Mouse (Mus musculus): ENCODE measurements around the gene Rnaset2a.
"Not testable (repeated sequence)": the region's sequence is repeated elsewhere in the genome, so short reads cannot be mapped to it uniquely, and the experiment has no call there.

Gene Rnaset2a

GRCm38 (mm10) chr17:8147439-8148316, at the start of gene Rnaset2a, which contains the start of gene Gm49673:
Gene Rnaset2a (minus strand): TSS chr17:8148097.
Gene Gm49673 (minus strand): TSS chr17:8147788.
- not testable (repeated sequence) for DNase-seq (ENCODE audit: extremely low spot score, low read depth, low spot score)

- DNase-seq (ENCODE audit: extremely low spot score, low read depth, low spot score) = no peak
Measured at GRCm38 (mm10) chr17:8197652-8198051, 49.8 kb upstream of the Rnaset2a start.

DNA sequence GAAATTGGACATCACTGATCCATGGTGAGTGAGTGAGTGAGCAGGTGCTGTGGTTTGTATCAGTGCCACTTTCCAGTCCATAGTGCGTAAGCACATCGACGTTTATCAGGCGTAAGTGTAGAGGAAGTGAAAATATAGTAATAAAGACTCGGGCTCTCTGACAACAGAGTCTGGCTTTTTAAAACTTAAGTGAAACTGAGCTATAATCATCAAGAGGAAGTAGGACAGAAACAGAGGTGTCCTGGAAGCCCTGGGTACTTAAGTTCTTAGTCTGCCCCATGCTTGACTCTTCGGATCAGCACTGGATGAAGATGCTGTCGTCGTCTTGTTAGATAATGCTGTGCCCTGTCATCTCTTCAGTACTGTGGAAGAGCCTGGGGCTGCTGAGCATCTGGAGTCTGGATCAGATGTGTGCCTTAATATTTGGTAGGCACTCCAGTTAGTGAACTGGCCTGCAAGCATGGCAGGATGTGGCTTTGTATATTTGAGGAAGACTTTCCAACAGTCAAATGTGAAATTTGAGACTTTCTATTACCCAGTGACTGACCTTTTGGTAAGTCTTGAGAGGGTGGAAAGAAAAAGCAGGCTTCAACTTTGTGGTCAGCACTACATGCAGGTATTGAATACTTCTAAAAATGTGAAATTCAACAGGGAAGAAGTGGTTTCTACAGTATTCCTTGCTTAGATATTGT, 47.9 kb upstream of the Rnaset2a start:
- DNase-seq (ENCODE audit: extremely low spot score, low read depth, low spot score) = no peak

GRCm38 (mm10) chr17:8193678-8194077, 45.8 kb upstream of the Rnaset2a start:
- no peak for DNase-seq (ENCODE audit: extremely low spot score, low read depth, low spot score)

- no peak for DNase-seq (ENCODE audit: extremely low spot score, low read depth, low spot score)
Measured at GRCm38 (mm10) chr17:8184217-8184616, 36.3 kb upstream of the Rnaset2a start.

GRCm38 (mm10) chr17:8183815-8184214, 35.9 kb upstream of the Rnaset2a start:
- no peak for DNase-seq (ENCODE audit: extremely low spot score, low read depth, low spot score)

DNA sequence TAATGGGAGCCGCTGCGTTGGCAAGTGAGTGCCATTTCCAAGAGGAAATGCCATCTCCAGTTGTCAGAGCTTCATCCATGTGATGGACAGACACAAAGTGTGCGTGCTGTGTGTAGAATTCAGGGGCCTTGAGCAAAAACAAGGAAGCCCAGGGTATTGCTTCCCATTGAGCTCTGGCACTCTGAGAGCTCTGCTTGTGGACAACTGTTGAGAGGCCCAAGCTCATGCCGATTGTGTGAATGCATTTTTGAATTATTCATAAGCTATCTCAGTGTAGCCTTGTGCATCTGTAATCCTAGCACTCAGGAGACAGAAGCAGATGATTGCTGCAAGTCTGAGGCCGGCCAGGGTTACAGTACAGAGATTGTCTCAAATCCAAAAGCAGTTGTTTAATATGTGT, 29.2 kb upstream of the Rnaset2a start:
- no peak for DNase-seq (ENCODE audit: extremely low spot score, low read depth, low spot score)

- DNase-seq (ENCODE audit: extremely low spot score, low read depth, low spot score) = no peak
Measured at GRCm38 (mm10) chr17:8171081-8171480, 23.2 kb upstream of the Rnaset2a start.

DNA sequence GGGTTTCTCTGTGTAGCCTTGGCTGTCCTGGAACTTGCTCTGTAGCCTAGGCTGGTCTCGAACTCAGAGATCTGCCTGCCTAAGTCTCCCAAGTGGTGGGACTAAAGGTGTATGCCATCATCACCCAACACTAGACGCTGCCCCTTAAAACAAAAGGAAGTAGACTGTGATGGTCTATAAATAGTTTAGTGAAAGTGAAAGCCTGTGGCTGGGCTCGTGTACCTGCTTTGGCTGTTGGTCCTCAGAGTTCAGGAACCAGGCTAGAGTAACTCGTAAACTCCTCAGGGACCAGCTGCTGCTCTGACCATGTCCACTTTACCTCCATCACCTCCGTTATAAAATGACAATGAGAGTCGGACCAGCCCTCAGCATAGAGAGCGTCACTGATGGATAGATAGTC, 22.4 kb upstream of the Rnaset2a start:
- no peak for DNase-seq (ENCODE audit: extremely low spot score, low read depth, low spot score)

- DNase-seq (ENCODE audit: extremely low spot score, low read depth, low spot score) = not testable (repeated sequence)
Measured at GRCm38 (mm10) chr17:8167436-8167835, 19.5 kb upstream of the Rnaset2a start.

- DNase-seq (ENCODE audit: extremely low spot score, low read depth, low spot score) = not testable (repeated sequence)
Measured at GRCm38 (mm10) chr17:8166454-8166853, 18.6 kb upstream of the Rnaset2a start.

DNA sequence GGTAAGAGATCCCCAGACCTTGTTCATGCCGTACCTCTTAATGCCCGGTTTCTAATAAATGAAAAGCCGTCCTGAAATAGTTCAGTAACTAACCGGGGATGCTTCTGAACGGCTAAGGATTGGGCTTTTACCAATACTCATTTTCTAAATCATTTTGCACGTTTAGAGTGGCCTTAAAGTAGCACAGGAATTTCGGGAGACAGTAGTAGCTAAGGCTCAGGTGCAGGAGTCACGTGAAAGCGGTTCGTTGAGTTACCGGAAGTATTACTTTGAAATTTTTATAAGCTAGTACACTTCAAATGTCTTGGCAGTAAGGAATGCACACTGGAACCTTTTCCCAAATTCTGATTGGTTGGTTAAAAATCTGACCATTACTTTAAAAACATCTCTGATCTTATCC, 18.1 kb upstream of the Rnaset2a start:
- DNase-seq (ENCODE audit: extremely low spot score, low read depth, low spot score) = not testable (repeated sequence)

DNA sequence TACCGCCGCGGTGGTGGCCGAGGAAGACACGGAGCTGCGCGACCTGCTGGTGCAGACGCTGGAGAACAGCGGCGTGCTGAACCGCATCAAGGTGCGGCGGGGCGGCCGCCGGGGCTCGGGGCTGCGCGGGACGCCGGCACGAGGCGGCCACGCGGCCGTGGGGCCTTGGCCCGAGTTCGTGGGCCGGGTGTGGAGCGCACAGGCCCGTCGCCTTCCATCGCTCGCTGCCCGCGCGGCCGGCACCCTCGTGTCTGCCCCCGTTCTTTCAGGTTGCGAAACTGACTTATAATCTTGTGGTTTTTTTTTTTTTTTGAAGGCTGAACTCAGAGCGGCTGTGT, 17.7 kb upstream of the Rnaset2a start:
- not testable (repeated sequence) for DNase-seq (ENCODE audit: extremely low spot score, low read depth, low spot score)

GRCm38 (mm10) chr17:8164701-8165607, 17.1 kb upstream of the Rnaset2a start, which contains the start of gene Fgfr1op:
Gene Fgfr1op (plus strand): TSS chr17:8165501.
- DNase-seq (ENCODE audit: extremely low spot score, low read depth, low spot score) = not testable (repeated sequence)

GRCm38 (mm10) chr17:8160969-8161368, 13.1 kb upstream of the Rnaset2a start:
- DNase-seq (ENCODE audit: extremely low spot score, low read depth, low spot score) = not testable (repeated sequence)

DNA sequence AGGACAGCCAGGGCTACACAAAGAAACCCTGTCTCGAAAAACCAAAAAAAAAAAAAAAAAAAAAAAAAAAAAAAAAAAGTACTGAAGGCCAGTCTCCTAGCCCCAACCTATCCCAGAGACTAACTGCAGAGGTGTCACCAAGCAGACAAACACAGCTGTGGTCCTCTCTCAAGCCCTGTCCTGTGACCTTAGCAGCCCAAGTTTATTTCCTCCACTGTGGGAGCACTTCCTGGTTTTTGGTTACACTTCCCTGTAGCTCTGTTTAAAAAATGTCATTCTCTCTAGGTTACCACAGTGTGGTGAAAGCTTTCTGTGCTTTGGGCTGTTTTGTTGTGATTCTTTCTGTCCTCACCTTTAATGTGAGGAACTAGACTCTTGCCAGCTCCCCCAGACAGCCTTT, 10.7 kb upstream of the Rnaset2a start:
- DNase-seq (ENCODE audit: extremely low spot score, low read depth, low spot score) = not testable (repeated sequence)

DNA sequence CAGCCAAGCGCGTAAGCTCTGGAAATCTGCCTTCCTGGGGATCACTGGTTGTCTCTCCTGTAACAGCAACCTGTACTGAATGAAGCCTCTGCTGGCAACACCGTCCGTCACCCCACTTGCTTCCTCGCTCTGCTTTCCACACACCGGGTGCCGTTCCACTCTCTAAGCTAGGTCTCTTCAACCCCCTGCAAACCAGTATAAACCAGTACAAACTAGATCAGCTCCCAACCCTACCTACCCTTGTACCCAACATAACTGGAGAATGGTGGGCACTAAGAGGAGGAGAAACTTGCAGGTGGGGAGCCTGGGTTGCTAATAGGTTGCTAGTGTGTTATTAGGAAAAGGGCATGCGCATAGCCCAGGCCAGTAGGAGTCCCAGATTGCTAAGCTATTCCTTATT, 8.1 kb upstream of the Rnaset2a start:
- not testable (repeated sequence) for DNase-seq (ENCODE audit: extremely low spot score, low read depth, low spot score)

DNA sequence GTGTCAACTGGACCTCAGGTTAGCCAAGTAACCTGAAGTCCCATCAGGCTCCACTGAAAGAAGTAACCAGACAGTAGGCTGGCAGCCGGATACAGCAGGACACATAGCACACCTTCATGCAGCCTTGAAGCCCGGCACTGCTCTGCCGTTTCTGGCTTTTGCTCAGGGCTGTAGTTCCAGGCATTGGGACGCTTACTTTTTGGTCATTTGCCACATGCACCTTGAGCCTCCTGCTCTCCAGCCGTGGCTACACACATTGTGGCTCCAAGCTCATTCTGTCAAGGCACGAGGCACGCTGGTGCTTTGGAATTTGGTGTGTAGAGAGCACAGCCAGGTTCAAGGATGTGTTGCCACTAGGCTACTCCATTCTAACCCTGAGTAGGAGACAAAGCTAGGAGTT, 7.1 kb upstream of the Rnaset2a start:
- not testable (repeated sequence) for DNase-seq (ENCODE audit: extremely low spot score, low read depth, low spot score)

DNA sequence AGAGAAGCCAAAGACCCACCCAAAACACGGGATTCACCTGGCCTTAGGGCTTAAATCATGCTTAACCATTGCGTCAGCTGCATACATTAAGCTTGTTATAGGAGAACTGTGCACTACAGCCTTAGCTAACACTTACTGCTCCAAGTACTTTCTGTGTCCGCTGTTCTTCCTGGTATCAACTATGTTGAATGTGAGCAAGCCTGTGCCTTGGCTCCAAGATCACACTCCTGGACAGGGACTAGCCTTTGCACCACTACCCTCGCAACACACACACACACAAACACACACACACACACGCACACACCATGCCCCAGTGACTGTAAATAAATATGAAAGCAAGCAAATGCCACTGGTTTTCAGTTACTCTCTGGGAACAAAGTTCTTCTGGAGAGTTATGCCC, 966 bp downstream of the Rnaset2a start:
- not testable (repeated sequence) for DNase-seq (ENCODE audit: extremely low spot score, low read depth, low spot score)

- DNase-seq (ENCODE audit: extremely low spot score, low read depth, low spot score) = not testable (repeated sequence)
Measured at GRCm38 (mm10) chr17:8143802-8144673, 3.9 kb downstream of the Rnaset2a start.

Measured in hindlimb bud, embryonic 11.5 days (tissue).